Mouse (Mus musculus): ENCODE measurements around the gene Cyp4f13. TPM values are rescaled to one million over a fixed set of nuclear protein-coding genes. Genes with fewer than 3 reads are reported as not detected.

The Cyp4f13 gene
- total RNA-seq, 1 experiment: 15.2 TPM

- Histone ChIP-seq H3K4me3 (ENCODE audit: insufficient read depth in 1 of 2, low read depth in 1 of 2, low read length in 2 of 2, poor library complexity in 1 of 2, severe bottlenecking in 1 of 2) (no peak overlapping the region), H3K4me1 (ENCODE audit: control insufficient read depth in 2 of 2, insufficient read depth in 2 of 2, low read length in 2 of 2, poor library complexity in 1 of 2) (peaks cover 7 to 10% of the 10 kb centered on the region in 2 experiments; a peak in 3 of 4 replicates), H3K27ac (ENCODE audit: insufficient read depth, low read depth, low read length, poor library complexity, severe bottlenecking) (no peak overlapping the region), H3K36me3 (ENCODE audit: control insufficient read depth, insufficient read depth, low read length, poor library complexity, severe bottlenecking) (no peaks in the 10 kb centered on the region), H3K9me3 (ENCODE audit: control insufficient read depth, insufficient read depth, low read depth, low read length) (no peaks in the 10 kb centered on the region), H3K9ac (ENCODE audit: insufficient read depth, low read depth, low read length, poor library complexity, severe bottlenecking) (no peak overlapping the region)
- TF ChIP-seq ZNF384 (IDR thresholded peaks at IDR 0.05; ENCODE audit: low read depth, low read length) (no peak), ZC3H11A (IDR thresholded peaks at IDR 0.05; ENCODE audit: borderline replicate concordance, low read depth, low read length) (no peak), HCFC1 (IDR thresholded peaks at IDR 0.05; ENCODE audit: borderline replicate concordance, insufficient read depth, low read length) (no peak), CHD2 (IDR thresholded peaks at IDR 0.05; ENCODE audit: low read depth, low read length) (no peak), MAFK (IDR thresholded peaks at IDR 0.05; ENCODE audit: insufficient read depth, low read depth, low read length) (no peak)
- no peak for DNase-seq (ENCODE audit: low read depth, low spot score)
- in situ Hi-C loops (cut with MboI; ENCODE audit: low sequenced_read_pairs in 2 of 2, unreplicated experiment in 2 of 2): no loop called here
These were observed 42.8 kb downstream of the Cyp4f13 start for GRCm38 (mm10) chr17:32904414-32904813.

DNA sequence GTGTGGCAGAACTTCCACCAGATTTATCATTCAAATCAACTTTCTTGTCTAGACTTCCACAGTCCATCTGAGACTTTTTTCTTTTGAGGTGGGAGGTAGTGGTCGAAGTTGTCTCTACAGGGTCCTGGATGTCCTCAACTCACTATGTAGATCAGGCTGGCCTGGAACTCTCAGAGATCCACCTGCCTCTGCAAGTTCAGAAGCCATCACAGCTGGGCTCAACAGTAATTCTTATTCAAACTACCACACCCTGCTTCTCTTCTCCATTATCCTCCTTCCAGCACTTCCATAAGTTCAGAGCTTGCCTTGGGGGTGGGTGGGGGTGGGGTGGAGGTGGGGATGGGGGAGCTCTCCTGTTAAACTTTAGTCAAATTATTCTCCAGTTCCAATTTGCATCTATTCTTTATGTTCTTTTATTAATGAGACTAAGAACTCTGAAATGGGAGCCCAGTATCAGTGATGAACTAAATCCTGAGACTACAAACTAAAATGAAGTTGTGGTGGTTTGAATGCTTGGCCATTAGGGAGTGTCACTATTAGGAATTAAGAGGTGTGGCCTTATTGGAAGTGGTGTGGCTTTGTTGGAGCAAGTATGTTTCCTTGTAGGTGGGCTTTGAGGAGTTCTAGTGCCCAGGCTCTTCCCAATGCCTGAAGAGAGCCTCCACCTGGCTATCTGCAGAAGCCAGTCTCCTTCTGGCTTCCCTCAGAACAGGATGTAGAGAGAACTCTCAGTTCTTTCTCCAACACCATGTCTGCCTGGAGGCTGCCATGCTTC is 45.3 kb downstream of the Cyp4f13 start:
- H3K36me3 ChIP-seq (ENCODE audit: control insufficient read depth, insufficient read depth, low read length, poor library complexity, severe bottlenecking): no peaks in the 10 kb centered on the region
- TF ChIP-seq ZC3H11A (IDR thresholded peaks at IDR 0.05; ENCODE audit: borderline replicate concordance, low read depth, low read length) (no peak), CHD2 (IDR thresholded peaks at IDR 0.05; ENCODE audit: low read depth, low read length) (peak; percentile 38; the same call in 1 of the 2 replicates)
- DNase-seq (ENCODE audit: low read depth, low spot score): no peak
- peaks cover 7 to 14% of the 10 kb centered on the region in 2 experiments; a peak in 3 of 4 replicates for H3K4me1 ChIP-seq (ENCODE audit: control insufficient read depth in 2 of 2, insufficient read depth in 2 of 2, low read length in 2 of 2, poor library complexity in 1 of 2)
- no peak overlapping the region for H3K9ac ChIP-seq (ENCODE audit: insufficient read depth, low read depth, low read length, poor library complexity, severe bottlenecking)
- no peaks in the 10 kb centered on the region for H3K9me3 ChIP-seq (ENCODE audit: control insufficient read depth, insufficient read depth, low read depth, low read length)
- H3K27ac ChIP-seq (ENCODE audit: insufficient read depth, low read depth, low read length, poor library complexity, severe bottlenecking): peak overlapping the region; percentile 92
- H3K4me3 ChIP-seq (ENCODE audit: insufficient read depth in 1 of 2, low read depth in 1 of 2, low read length in 2 of 2, poor library complexity in 1 of 2, severe bottlenecking in 1 of 2): no peak overlapping the region
- in situ Hi-C loops (cut with MboI; ENCODE audit: low sequenced_read_pairs in 2 of 2, unreplicated experiment in 2 of 2): no loop called here

GRCm38 (mm10) chr17:32895421-32895820 is 51.8 kb downstream of the Cyp4f13 start:
- Histone ChIP-seq H3K9me3 (ENCODE audit: control insufficient read depth, insufficient read depth, low read depth, low read length) (no peaks in the 10 kb centered on the region), H3K27ac (ENCODE audit: insufficient read depth, low read depth, low read length, poor library complexity, severe bottlenecking) (peak overlapping the region; percentile 16; the same call in 1 of the 2 replicates), H3K36me3 (ENCODE audit: control insufficient read depth, insufficient read depth, low read length, poor library complexity, severe bottlenecking) (no peaks in the 10 kb centered on the region), H3K4me3 (ENCODE audit: insufficient read depth in 1 of 2, low read depth in 1 of 2, low read length in 2 of 2, poor library complexity in 1 of 2, severe bottlenecking in 1 of 2) (peak overlapping the region in 1 of 2 experiments; percentile 13; a peak in 2 of 4 replicates), H3K4me1 (ENCODE audit: control insufficient read depth in 2 of 2, insufficient read depth in 2 of 2, low read length in 2 of 2, poor library complexity in 1 of 2) (peaks cover 6 to 12% of the 10 kb centered on the region in 2 experiments; a peak in 2 of 4 replicates), H3K9ac (ENCODE audit: insufficient read depth, low read depth, low read length, poor library complexity, severe bottlenecking) (0 out of 2 replicates have a peak overlapping the region, but pooled peaks have one; percentile 21)
- no peak for TF ChIP-seq ZNF384 (IDR thresholded peaks at IDR 0.05; ENCODE audit: low read depth, low read length)
- TF ChIP-seq MAFK (IDR thresholded peaks at IDR 0.05; ENCODE audit: insufficient read depth, low read depth, low read length): no peak
- no peak for TF ChIP-seq ZC3H11A (IDR thresholded peaks at IDR 0.05; ENCODE audit: borderline replicate concordance, low read depth, low read length)
- no peak for TF ChIP-seq HCFC1 (IDR thresholded peaks at IDR 0.05; ENCODE audit: borderline replicate concordance, insufficient read depth, low read length)
- TF ChIP-seq CHD2 (IDR thresholded peaks at IDR 0.05; ENCODE audit: low read depth, low read length): no peak
- in situ Hi-C loops (cut with MboI; ENCODE audit: low sequenced_read_pairs in 2 of 2, unreplicated experiment in 2 of 2): no loop called here
- no peak for DNase-seq (ENCODE audit: low read depth, low spot score)

- TF ChIP-seq MAFK (IDR thresholded peaks at IDR 0.05; ENCODE audit: insufficient read depth, low read depth, low read length) (no peak), ZNF384 (IDR thresholded peaks at IDR 0.05; ENCODE audit: low read depth, low read length) (no peak), ZC3H11A (IDR thresholded peaks at IDR 0.05; ENCODE audit: borderline replicate concordance, low read depth, low read length) (no peak), HCFC1 (IDR thresholded peaks at IDR 0.05; ENCODE audit: borderline replicate concordance, insufficient read depth, low read length) (no peak), CHD2 (IDR thresholded peaks at IDR 0.05; ENCODE audit: low read depth, low read length) (no peak)
- H3K4me1 ChIP-seq (ENCODE audit: control insufficient read depth in 2 of 2, insufficient read depth in 2 of 2, low read length in 2 of 2, poor library complexity in 1 of 2): peaks cover 4 to 7% of the 10 kb centered on the region in 2 experiments; a peak in 2 of 4 replicates
- H3K9me3 ChIP-seq (ENCODE audit: control insufficient read depth, insufficient read depth, low read depth, low read length): no peaks in the 10 kb centered on the region
- no peak overlapping the region for H3K4me3 ChIP-seq (ENCODE audit: insufficient read depth in 1 of 2, low read depth in 1 of 2, low read length in 2 of 2, poor library complexity in 1 of 2, severe bottlenecking in 1 of 2)
- no peak overlapping the region for H3K9ac ChIP-seq (ENCODE audit: insufficient read depth, low read depth, low read length, poor library complexity, severe bottlenecking)
- DNase-seq (ENCODE audit: low read depth, low spot score): no peak
- no peaks in the 10 kb centered on the region for H3K36me3 ChIP-seq (ENCODE audit: control insufficient read depth, insufficient read depth, low read length, poor library complexity, severe bottlenecking)
- in situ Hi-C loops (cut with MboI; ENCODE audit: low sequenced_read_pairs in 2 of 2, unreplicated experiment in 2 of 2): no loop called here
- no peak overlapping the region for H3K27ac ChIP-seq (ENCODE audit: insufficient read depth, low read depth, low read length, poor library complexity, severe bottlenecking)
These were observed 53.3 kb downstream of the Cyp4f13 start for GRCm38 (mm10) chr17:32893901-32894300.

Measured in ES-E14 (cell line).